In genomic region chr13:69553024-69553423, GRCm38 (mm10) we compare ENCODE assay signal across 8 mouse cellular contexts. TPM values are rescaled to one million over a fixed set of nuclear protein-coding genes. Genes with fewer than 3 reads are reported as not detected.
DNase-seq lines count a peak whose midpoint lies in the region; ATAC-seq and TF ChIP-seq lines count a peak whose summit lies in the region.

No protein-coding gene starts in this region.

- H3K4me1 ChIP-seq in lung, embryonic 14.5 days (ENCODE audit: insufficient read depth): no peaks in the 10 kb centered on the region

- ATAC-seq in lung, embryonic 14.5 days (ENCODE audit: insufficient read depth): no peak

- H3K36me3 ChIP-seq in lung, embryonic 14.5 days (ENCODE audit: insufficient read depth): no peaks in the 10 kb centered on the region

- H3K9ac ChIP-seq in lung, embryonic 14.5 days: no peak overlapping the region

- H3K9me3 ChIP-seq in lung, embryonic 14.5 days (ENCODE audit: low read depth, low read length): no peaks in the 10 kb centered on the region

- H3K27me3 ChIP-seq in lung, embryonic 14.5 days (ENCODE audit: insufficient read depth, low read length): no peaks in the 10 kb centered on the region

- no peak overlapping the region for H3K4me3 ChIP-seq in lung, embryonic 14.5 days (ENCODE audit: low read depth, low read length)

- peak; percentile 62 to 78 for DNase-seq in cerebellum, postnatal 10 days
- no peak for DNase-seq in cerebellum, adult 11-12 months
- DNase-seq in lung, embryonic 14.5 days: peak; percentile 72
- no peak for DNase-seq in lung, postnatal 14 days
- peak; percentile 18 for DNase-seq in T-cell, adult 2 months (ENCODE audit: low spot score)
- peak; percentile 39 for DNase-seq in kidney, postnatal 14 days
- DNase-seq in frontal cortex, postnatal 10 days (ENCODE audit: low spot score in 2 of 2): no peak
- no peak for DNase-seq in heart, adult 11 months

- no peak overlapping the region for H3K4me2 ChIP-seq in lung, embryonic 14.5 days

- 21% methylated on average over 5 of the region's 5 CpGs for WGBS in lung, embryonic 14.5 days

- H3K27ac ChIP-seq in lung, embryonic 14.5 days (ENCODE audit: low read depth): no peak overlapping the region

- peak; percentile 88 for TF ChIP-seq CTCF in lung, embryonic 14.5 days (IDR thresholded peaks at IDR 0.05; ENCODE audit: low read depth)

RNA-seq across cellular contexts. Expression of gene Tent4a, which starts 18.6 kb away (rescaled TPM):
- polyA plus RNA-seq in lung, embryonic 14.5 days (2014; fragmentation: Nextera tagmentation; extraction: Ambion mirVana): 7.5 and 8.9 TPM in 2 replicates

RNA-seq across cellular contexts. Expression of gene Nsun2, which starts 19.5 kb away (rescaled TPM):
- polyA plus RNA-seq in lung, embryonic 14.5 days (2014; fragmentation: Nextera tagmentation; extraction: Ambion mirVana): 130 TPM in 2 replicates

RNA-seq across cellular contexts. Expression of gene Srd5a1, which starts 58.2 kb away (rescaled TPM):
- 24.8 and 29.2 TPM in 2 replicates for polyA plus RNA-seq in lung, embryonic 14.5 days (2014; fragmentation: Nextera tagmentation; extraction: Ambion mirVana)

Comparison
In these comparisons a context has a peak if more than half of its experiments do, and no peak if none do; other contexts are left out.
1. DNase-seq: peak in cerebellum, postnatal 10 days (2 of 2), lung, embryonic 14.5 days (single experiment), T-cell, adult 2 months (single experiment) and kidney, postnatal 14 days (single experiment); none in cerebellum, adult 11-12 months (single experiment), lung, postnatal 14 days (single experiment), frontal cortex, postnatal 10 days (0 of 2) and heart, adult 11 months (single experiment).